Mouse (Mus musculus): ENCODE results near the gene Sp1. TPM values are rescaled to one million over a fixed set of nuclear protein-coding genes. Genes with fewer than 3 reads are reported as not detected.

The Sp1 gene
- polyA plus RNA-seq, 2 experiments = 17.2 to 35.7 TPM

DNA sequence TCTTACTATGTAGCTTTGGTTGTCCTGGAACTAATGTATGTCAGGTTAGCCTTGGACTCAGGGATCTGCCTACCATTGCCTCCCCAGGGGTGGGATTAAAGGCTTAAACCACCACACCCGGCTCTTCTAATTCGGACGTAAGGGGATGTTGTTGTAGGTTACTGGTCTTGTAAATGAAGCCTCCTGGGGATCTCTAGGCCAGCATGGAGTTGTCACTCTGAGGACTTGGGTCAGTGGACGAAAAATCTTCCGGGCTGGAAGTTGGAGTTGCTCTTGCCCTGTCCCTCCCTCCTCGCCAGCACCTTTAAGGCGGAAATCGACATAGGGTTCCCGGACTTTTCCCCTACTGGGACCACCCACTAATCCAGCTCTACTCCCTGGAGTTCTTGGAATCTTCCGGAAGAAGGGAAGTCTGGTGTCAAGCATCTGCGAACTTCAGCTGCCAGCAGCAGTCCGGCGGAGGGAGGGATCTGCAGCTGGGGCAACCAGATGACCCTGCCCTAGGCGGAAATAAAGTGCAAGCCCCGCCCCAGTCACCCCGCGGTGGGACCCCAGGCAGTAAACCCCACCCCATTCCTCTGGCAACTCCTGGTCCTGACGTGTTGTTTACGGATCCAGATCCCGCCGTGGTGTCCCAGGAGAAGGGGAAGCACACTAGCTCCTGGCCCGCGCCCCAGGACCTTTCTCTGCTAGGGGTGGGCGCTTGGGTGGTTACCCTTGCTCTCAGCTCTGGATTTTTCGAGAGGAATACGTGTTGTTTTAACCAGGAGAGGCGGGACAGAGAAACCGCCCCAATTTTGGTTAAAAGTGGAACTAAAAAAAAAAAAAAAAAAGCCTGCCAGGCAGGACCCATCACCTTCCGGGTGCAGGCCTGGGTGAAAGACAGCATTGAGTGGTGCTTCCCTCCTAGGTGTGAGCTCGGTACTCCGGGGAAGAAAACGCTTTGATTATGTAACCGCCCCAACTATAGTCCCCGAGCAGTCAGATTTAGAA is 6.4 kb upstream of the Sp1 start:
- no peak for TF ChIP-seq POLR2A (IDR thresholded peaks at IDR 0.05; ENCODE audit: borderline replicate concordance, extremely low read depth, insufficient read depth, insufficient read length)
- WGBS = 3% methylated on average over 34 of the region's 34 CpGs
- H3K9me3 ChIP-seq (ENCODE audit: control insufficient read depth, low read length) = no peaks in the 10 kb centered on the region
- peak overlapping the region; percentile 83 for H3K27ac ChIP-seq (replicated peaks; ENCODE audit: low read depth, low read length)
- H3K9ac ChIP-seq (ENCODE audit: low read depth, low read length, severe bottlenecking) = peak overlapping the region; percentile 58
- H3K36me3 ChIP-seq (ENCODE audit: control insufficient read depth, insufficient read depth, low read length) = no peaks in the 10 kb centered on the region
- H3K4me1 ChIP-seq (ENCODE audit: control insufficient read depth, insufficient read depth, low read length) = peaks cover 19% of the 10 kb centered on the region
- no peaks in the 10 kb centered on the region for H3K27me3 ChIP-seq (ENCODE audit: control insufficient read depth, insufficient read depth, low read length)
- peak overlapping the region; percentile 34 for H3K4me3 ChIP-seq (replicated peaks; ENCODE audit: low read length)
- DNase-seq (ENCODE audit: low spot score) = peak; percentile 85
- peak; percentile 89 for ATAC-seq (ENCODE audit: low FRiP score, low read depth)
- peak overlapping the region; percentile 52 for H3K4me2 ChIP-seq (replicated peaks; ENCODE audit: low read depth, low read length, severe bottlenecking)

- Histone ChIP-seq H3K9me3 (ENCODE audit: control insufficient read depth, low read length) (no peaks in the 10 kb centered on the region), H3K4me2 (replicated peaks; ENCODE audit: low read depth, low read length, severe bottlenecking) (peak overlapping the region; percentile 52), H3K27me3 (ENCODE audit: control insufficient read depth, insufficient read depth, low read length) (no peaks in the 10 kb centered on the region), H3K4me1 (ENCODE audit: control insufficient read depth, insufficient read depth, low read length) (peaks cover 12% of the 10 kb centered on the region; the same call in 1 of the 2 replicates), H3K4me3 (replicated peaks; ENCODE audit: low read length) (no peak overlapping the region), H3K36me3 (ENCODE audit: control insufficient read depth, insufficient read depth, low read length) (no peaks in the 10 kb centered on the region), H3K27ac (replicated peaks; ENCODE audit: low read depth, low read length) (peak overlapping the region; percentile 83; the same call in 1 of the 2 replicates), H3K9ac (ENCODE audit: low read depth, low read length, severe bottlenecking) (no peak overlapping the region)
- DNase-seq (ENCODE audit: low spot score) = no peak
- WGBS = 85% methylated on average over 10 of the region's 10 CpGs
- TF ChIP-seq POLR2A (IDR thresholded peaks at IDR 0.05; ENCODE audit: borderline replicate concordance, extremely low read depth, insufficient read depth, insufficient read length) = no peak
- no peak for ATAC-seq (ENCODE audit: low FRiP score, low read depth)
These were observed 5.4 kb upstream of the Sp1 start for GRCm38 (mm10) chr15:102400476-102401045.

DNA sequence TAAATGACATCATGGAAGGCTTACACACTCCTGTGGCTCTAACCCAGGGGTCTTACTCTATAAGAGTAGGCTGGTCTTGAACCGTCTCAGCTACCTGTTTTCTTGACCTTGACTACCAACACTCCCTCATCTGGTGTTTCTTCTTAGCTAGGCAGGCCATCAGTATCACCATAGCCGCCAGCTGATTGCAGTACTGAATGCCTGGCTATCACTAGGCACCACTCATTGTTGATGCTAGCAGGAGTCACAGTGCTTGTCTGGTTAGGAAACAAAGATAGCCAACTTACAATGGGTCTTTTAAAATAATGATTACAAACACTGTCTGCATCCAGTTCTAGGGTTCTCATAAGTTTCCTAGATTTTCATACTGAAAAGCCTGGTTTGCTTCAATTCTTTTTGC is 4.7 kb upstream of the Sp1 start:
- no peak for TF ChIP-seq POLR2A (IDR thresholded peaks at IDR 0.05; ENCODE audit: borderline replicate concordance, extremely low read depth, insufficient read depth, insufficient read length)
- H3K9ac ChIP-seq (ENCODE audit: low read depth, low read length, severe bottlenecking) = no peak overlapping the region
- no peaks in the 10 kb centered on the region for H3K9me3 ChIP-seq (ENCODE audit: control insufficient read depth, low read length)
- H3K36me3 ChIP-seq (ENCODE audit: control insufficient read depth, insufficient read depth, low read length) = no peaks in the 10 kb centered on the region
- no peaks in the 10 kb centered on the region for H3K27me3 ChIP-seq (ENCODE audit: control insufficient read depth, insufficient read depth, low read length)
- H3K27ac ChIP-seq (replicated peaks; ENCODE audit: low read depth, low read length) = no peak overlapping the region
- ATAC-seq (ENCODE audit: low FRiP score, low read depth) = no peak
- no peak overlapping the region for H3K4me2 ChIP-seq (replicated peaks; ENCODE audit: low read depth, low read length, severe bottlenecking)
- no peak overlapping the region for H3K4me3 ChIP-seq (replicated peaks; ENCODE audit: low read length)
- H3K4me1 ChIP-seq (ENCODE audit: control insufficient read depth, insufficient read depth, low read length) = peaks cover 12% of the 10 kb centered on the region; the same call in 1 of the 2 replicates
- DNase-seq (ENCODE audit: low spot score) = no peak
- 80% methylated on average over 2 of the region's 2 CpGs for WGBS

GRCm38 (mm10) chr15:102402210-102402609 is 3.7 kb upstream of the Sp1 start:
- Histone ChIP-seq H3K27ac (replicated peaks; ENCODE audit: low read depth, low read length) (no peak overlapping the region), H3K36me3 (ENCODE audit: control insufficient read depth, insufficient read depth, low read length) (no peaks in the 10 kb centered on the region), H3K27me3 (ENCODE audit: control insufficient read depth, insufficient read depth, low read length) (no peaks in the 10 kb centered on the region), H3K9me3 (ENCODE audit: control insufficient read depth, low read length) (no peaks in the 10 kb centered on the region), H3K4me3 (replicated peaks; ENCODE audit: low read length) (no peak overlapping the region), H3K4me1 (ENCODE audit: control insufficient read depth, insufficient read depth, low read length) (peaks cover 13% of the 10 kb centered on the region), H3K4me2 (replicated peaks; ENCODE audit: low read depth, low read length, severe bottlenecking) (no peak overlapping the region), H3K9ac (ENCODE audit: low read depth, low read length, severe bottlenecking) (no peak overlapping the region)
- TF ChIP-seq POLR2A (IDR thresholded peaks at IDR 0.05; ENCODE audit: borderline replicate concordance, extremely low read depth, insufficient read depth, insufficient read length) = no peak
- WGBS = 97% methylated on average over 3 of the region's 3 CpGs
- no peak for ATAC-seq (ENCODE audit: low FRiP score, low read depth)
- DNase-seq (ENCODE audit: low spot score) = no peak

- peaks cover 26% of the 10 kb centered on the region for H3K36me3 ChIP-seq (ENCODE audit: control insufficient read depth, insufficient read depth, low read length)
- H3K9me3 ChIP-seq (ENCODE audit: control insufficient read depth, low read length) = no peaks in the 10 kb centered on the region
- H3K4me2 ChIP-seq (replicated peaks; ENCODE audit: low read depth, low read length, severe bottlenecking) = peak overlapping the region; percentile 54
- TF ChIP-seq POLR2A (IDR thresholded peaks at IDR 0.05; ENCODE audit: borderline replicate concordance, extremely low read depth, insufficient read depth, insufficient read length) = no peak
- peak overlapping the region; percentile 85 for H3K9ac ChIP-seq (ENCODE audit: low read depth, low read length, severe bottlenecking)
- peaks cover 11% of the 10 kb centered on the region for H3K4me1 ChIP-seq (ENCODE audit: control insufficient read depth, insufficient read depth, low read length)
- DNase-seq (ENCODE audit: low spot score) (no peak), ATAC-seq (ENCODE audit: low FRiP score, low read depth) (peak; percentile 23)
- 15% methylated on average over 34 of the region's 34 CpGs for WGBS
- H3K4me3 ChIP-seq (replicated peaks; ENCODE audit: low read length) = peak overlapping the region; percentile 87
- peak overlapping the region; percentile 100 for H3K27ac ChIP-seq (replicated peaks; ENCODE audit: low read depth, low read length)
- H3K27me3 ChIP-seq (ENCODE audit: control insufficient read depth, insufficient read depth, low read length) = no peaks in the 10 kb centered on the region
These were observed 1.1 kb upstream of the Sp1 start for GRCm38 (mm10) chr15:102404608-102405488.
